Mouse (Mus musculus) regulatory T cell (primary cell): ENCODE results near the gene Slc37a3.
"Not testable (repeated sequence)": the region's sequence is repeated elsewhere in the genome, so short reads cannot be mapped to it uniquely, and the experiment has no call there.

Experiments used
- in situ Hi-C: fragments of 300-600 bp; cut with MboI, MseI; formaldehyde crosslinking; loops from one replicate; pipeline ENCODE4 v1.15.1; 2025; ENCODE audit warnings: high pct_unique_total_duplicates

Gene Slc37a3

DNA sequence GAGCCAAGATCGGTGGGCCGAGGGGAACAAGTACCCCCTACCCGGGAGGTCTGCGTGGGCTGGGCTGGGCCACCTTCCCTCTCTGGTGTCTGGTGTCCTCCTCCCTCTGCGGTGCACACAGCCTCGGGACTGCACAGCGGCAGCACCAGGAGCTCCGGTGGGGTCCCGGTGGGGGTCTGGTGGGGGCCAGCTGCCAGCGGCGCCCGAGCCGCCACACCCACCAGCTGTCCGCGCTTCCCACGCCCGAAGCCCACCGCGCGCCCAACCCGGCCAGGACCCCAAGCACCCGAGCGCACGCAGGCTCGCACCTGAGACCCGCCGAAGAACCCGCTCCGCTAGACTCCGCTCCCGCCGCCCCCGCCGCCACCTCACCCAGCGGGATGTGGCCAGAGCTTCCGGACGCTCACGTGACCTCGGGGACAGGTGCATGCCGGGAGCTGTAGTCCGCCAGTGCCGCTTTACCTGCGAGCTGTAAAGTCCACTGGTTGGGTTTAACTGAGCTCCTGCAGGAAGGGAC, at the start of gene Slc37a3:
Slc37a3 (minus strand) TSS at position 365 of the 517 bp plus-strand sequence.
- in situ Hi-C loops, result no loop called here

- in situ Hi-C loops, result no loop called here
These were observed 49.2 kb upstream of the Slc37a3 start for GRCm38 (mm10) chr6:39426725-39427124.

- in situ Hi-C loops, result no loop called here
These were observed 47.7 kb upstream of the Slc37a3 start for GRCm38 (mm10) chr6:39425181-39425580.

DNA sequence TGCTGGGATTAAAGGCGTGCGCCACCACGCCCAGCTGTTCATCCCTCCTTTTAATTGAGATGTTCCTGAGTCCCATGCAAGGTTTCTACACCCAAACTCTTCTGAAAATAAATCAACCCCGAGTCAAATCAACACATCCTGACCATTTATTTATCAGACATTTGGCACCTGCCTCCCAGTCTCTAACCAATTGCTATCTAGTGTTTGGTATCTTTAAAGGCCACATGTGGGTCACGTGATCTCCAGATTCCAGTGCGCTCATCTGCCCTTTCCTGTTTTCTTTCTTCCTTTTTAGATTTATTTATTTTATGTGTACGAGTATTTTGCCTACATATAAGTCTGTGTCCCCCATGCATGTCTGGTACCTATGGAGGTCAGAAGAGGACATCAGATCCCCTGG, 46.2 kb upstream of the Slc37a3 start:
- in situ Hi-C loops, result no loop called here

GRCm38 (mm10) chr6:39423130-39423551, 45.7 kb upstream of the Slc37a3 start:
- in situ Hi-C loops, result no loop called here

DNA sequence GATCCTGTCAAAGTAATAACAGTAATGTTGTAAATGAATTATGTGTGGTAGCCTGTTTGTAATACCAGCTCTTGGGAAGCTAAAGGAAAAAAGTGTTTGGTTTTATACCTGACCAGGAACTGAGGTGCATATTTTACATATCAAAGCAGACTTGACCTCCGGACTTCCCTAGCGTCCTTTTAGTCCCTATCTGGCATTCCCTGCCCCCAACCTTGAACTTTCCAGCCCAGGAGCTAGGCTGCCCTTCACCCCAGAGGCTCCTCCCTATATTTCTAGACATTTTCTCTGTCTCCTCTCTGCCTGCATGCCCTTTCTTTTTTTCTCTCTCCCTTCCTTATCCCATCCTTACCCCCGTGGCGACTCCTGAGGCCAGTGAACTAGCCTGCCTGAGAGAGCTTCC, 43.4 kb upstream of the Slc37a3 start:
- in situ Hi-C loops, result no loop called here

GRCm38 (mm10) chr6:39419851-39420721, 42.6 kb upstream of the Slc37a3 start, which contains the start of gene Mkrn1:
Mkrn1 (minus strand) TSS chr6:39420462.
- in situ Hi-C loops, result no loop called here

DNA sequence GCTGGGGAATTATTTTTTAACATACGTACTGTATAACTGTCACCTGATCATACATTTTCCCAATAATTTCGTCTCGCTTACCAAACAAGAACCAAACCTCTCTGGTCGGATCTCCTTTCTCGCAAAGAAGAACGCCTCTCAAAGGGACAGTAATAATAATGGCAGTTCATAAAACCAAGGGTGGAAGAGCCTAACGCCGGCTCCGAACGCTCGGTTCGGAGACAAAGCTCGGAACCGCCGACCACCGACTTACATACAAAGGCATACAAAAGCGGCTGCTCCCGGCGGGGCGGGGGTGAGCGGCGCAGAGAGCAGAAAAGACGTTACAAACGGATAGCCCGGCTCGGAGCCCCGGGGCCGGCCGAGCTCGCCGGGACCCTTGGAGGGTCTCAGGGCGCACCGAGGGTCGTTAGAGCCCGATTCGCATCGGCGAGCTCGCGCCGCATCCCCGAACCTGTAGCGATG, 41.9 kb upstream of the Slc37a3 start:
- in situ Hi-C loops, result no loop called here

- in situ Hi-C loops, result not testable (repeated sequence)
These were observed 39.2 kb upstream of the Slc37a3 start for GRCm38 (mm10) chr6:39416654-39417053.

DNA sequence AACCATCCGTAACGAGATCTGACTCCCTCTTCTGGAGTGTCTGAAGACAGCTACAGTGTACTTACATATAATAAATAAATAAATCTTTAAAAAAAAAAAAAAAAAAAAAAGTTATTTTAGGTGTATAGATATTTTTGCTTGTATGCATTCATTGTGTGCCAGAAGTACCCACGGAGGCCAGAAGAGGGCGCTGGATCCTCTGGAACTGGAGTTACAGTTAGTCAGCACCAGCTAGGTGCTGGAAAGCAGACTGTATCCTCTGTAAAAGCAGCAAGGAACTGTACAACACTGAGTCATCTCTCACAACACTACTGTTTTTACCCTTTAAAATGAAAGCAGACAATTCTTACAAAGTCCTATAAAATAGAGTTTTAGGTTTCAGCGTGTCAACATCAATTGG, 38.3 kb upstream of the Slc37a3 start:
- in situ Hi-C loops, result no loop called here

GRCm38 (mm10) chr6:39414106-39414505, 36.6 kb upstream of the Slc37a3 start:
- in situ Hi-C loops, result no loop called here

DNA sequence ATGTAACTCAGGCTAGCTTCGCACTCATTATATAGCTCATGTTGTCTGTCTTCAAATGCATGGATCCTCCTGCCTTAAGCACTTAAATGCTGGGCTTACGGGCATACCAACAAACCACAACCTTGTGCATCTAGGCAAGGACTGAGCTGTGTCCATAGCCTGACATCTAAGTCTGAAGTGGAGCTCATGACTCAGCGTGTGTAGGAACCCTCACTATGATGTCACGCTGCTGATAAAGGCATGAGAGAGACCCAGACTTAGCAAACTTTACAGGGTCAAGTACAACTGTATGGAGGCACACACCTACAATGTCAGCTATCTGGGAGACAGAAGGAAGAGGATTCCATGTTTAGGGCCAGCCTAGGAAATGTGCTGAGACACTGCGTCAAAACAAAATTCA, 29.0 kb upstream of the Slc37a3 start:
- in situ Hi-C loops, result no loop called here

DNA sequence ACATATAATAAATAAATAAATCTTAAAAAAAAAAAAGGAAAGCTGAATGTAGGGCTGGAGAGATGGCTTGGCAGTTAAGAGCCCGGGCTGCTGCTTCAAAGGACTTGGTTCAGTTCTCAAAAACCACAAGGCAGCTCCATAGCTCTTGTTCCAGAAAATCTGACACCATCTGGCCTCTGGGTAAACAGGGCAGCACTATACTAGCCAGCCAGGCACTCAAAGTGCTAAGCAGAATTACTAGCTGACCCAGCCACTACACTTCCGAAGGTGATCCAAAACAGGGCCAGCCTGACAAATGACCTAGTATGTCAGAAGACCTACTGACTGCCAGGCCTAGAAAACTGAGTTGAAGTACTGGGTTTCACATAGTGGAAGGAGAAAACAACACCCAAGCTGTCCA, 25.7 kb upstream of the Slc37a3 start:
- in situ Hi-C loops, result no loop called here

GRCm38 (mm10) chr6:39400343-39400742, 22.9 kb upstream of the Slc37a3 start:
- in situ Hi-C loops, result no loop called here

GRCm38 (mm10) chr6:39398342-39398741, 20.9 kb upstream of the Slc37a3 start:
- in situ Hi-C loops, result no loop called here

- in situ Hi-C loops, result no loop called here
These were observed 19.6 kb upstream of the Slc37a3 start for GRCm38 (mm10) chr6:39397046-39397445.

DNA sequence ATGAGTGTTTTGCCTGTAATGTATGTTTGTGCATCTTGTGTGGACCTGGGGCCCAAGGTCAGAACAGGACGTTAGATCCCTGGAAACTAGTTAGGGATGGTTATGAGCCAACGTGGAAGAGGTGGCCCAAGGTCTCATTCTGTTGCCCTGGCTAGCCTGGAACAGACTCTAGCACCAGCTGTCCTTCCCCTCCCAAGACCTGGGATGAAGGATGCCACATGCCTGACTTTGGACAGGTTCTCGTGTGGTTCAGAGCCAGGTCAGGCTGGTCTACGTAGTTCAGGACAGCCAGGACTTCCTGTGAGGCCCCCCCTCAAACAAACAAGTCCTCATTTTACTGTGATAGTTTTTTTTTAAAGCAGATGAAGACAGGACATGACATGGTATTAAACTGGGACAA, 18.4 kb upstream of the Slc37a3 start:
- in situ Hi-C loops, result no loop called here

GRCm38 (mm10) chr6:39395471-39395870, 18.0 kb upstream of the Slc37a3 start:
- in situ Hi-C loops, result no loop called here

DNA sequence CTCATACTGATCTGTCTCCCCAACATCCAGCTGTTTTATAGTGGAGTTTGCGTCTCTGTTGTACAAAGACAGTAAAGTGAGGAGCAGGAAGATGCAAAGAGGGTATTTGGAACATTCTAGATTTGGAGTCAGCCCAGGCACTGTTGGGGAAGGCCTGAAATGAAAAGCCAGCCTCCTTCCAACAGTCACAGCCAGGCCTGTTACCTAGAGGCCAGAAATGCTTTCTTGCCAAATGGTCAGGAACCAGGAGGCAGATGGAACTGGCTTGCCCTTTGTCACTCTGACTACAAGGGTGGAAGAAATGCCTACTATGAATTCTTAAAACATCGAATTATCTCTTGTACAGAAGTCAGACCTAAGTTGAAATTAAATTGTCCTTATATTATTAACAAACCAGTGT, 12.5 kb upstream of the Slc37a3 start:
- in situ Hi-C loops, result no loop called here

- in situ Hi-C loops, result no loop called here
These were observed 3.8 kb upstream of the Slc37a3 start, which contains the start of gene Rab19 for GRCm38 (mm10) chr6:39381125-39381880. Rab19 (plus strand) TSS chr6:39381175.

GRCm38 (mm10) chr6:39380276-39380675, 2.8 kb upstream of the Slc37a3 start:
- in situ Hi-C loops, result no loop called here

DNA sequence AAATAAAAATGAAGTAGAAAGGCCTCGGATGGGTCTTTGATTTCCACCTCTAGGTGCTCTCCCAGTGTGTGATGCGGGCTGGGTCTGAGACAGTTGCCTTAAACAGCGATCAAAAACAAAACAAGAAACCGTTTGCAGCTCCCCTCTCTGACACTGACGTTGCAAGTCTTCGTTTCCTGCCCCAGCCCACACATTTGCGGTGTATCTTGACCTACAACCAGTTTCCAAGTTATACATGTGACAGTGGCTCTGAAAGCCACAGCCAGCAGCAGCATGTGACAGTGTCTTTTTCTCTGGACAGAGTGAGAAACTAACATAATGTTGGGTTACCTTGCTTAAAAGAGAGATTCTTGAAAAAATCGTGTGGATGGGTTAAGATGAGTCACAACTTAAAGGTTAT, 2.3 kb upstream of the Slc37a3 start:
- in situ Hi-C loops, result no loop called here
